Mouse (Mus musculus): Measurements from ENCODE around the gene Camk1d. TPM values are rescaled to one million over a fixed set of nuclear protein-coding genes. Genes with fewer than 3 reads are reported as not detected.

Gene Camk1d
- total and polyA plus RNA-seq, 2 experiments from 2014 or later = 1.1 to 2.2 TPM

GRCm38 (mm10) chr2:5486663-5487062 is 227.7 kb downstream of the Camk1d start:
- DNase-seq (ENCODE audit: low spot score) (no peak), ATAC-seq (ENCODE audit: insufficient read depth, low read depth) (no peak)
- Histone ChIP-seq H3K27me3 (ENCODE audit: control insufficient read depth, insufficient read depth, low read length) (no peaks in the 10 kb centered on the region), H3K4me1 (ENCODE audit: control insufficient read depth, insufficient read depth) (no peaks in the 10 kb centered on the region), H3K4me2 (ENCODE audit: low read depth, low read length) (no peak overlapping the region), H3K36me3 (replicated peaks; ENCODE audit: control insufficient read depth, insufficient read depth, low read length) (no peaks in the 10 kb centered on the region), H3K9ac (replicated peaks; ENCODE audit: low read depth, low read length) (no peak overlapping the region), H3K27ac (ENCODE audit: low read depth) (no peak overlapping the region), H3K4me3 (ENCODE audit: low read depth, low read length) (no peak overlapping the region), H3K9me3 (replicated peaks; ENCODE audit: control insufficient read depth, low read length) (no peaks in the 10 kb centered on the region)
- 68% methylated on average over 7 of the region's 7 CpGs for WGBS
- no peak for TF ChIP-seq EP300 (IDR thresholded peaks at IDR 0.05; ENCODE audit: low read depth)
- TF ChIP-seq CTCF (IDR thresholded peaks at IDR 0.05; ENCODE audit: low read depth) = no peak

DNA sequence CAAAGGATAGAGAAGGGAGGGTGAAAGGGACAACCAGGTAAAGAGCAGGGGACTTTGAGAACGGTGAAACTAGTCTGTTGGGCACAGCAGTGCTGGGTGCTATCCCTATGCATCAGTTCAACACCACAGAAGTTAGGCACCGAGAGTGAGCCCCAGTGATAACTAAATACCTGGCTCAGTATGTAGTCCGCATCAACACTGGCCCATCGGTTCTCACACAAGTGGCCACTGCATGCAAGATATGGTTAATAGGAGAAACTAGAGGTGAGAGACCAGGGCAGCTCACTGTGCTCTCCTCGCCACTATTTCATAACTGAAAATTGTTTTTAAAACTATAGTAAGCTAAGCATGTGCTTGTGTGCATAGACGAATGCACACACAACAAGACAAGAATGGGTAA is 228.5 kb downstream of the Camk1d start:
- TF ChIP-seq CTCF (IDR thresholded peaks at IDR 0.05; ENCODE audit: low read depth) (no peak), EP300 (IDR thresholded peaks at IDR 0.05; ENCODE audit: low read depth) (no peak)
- no peak overlapping the region for H3K27ac ChIP-seq (ENCODE audit: low read depth)
- no peaks in the 10 kb centered on the region for H3K9me3 ChIP-seq (replicated peaks; ENCODE audit: control insufficient read depth, low read length)
- no peak for DNase-seq (ENCODE audit: low spot score)
- 85% methylated on average over 6 of the region's 6 CpGs for WGBS
- no peaks in the 10 kb centered on the region for H3K4me1 ChIP-seq (ENCODE audit: control insufficient read depth, insufficient read depth)
- no peak overlapping the region for H3K4me2 ChIP-seq (ENCODE audit: low read depth, low read length)
- no peaks in the 10 kb centered on the region for H3K27me3 ChIP-seq (ENCODE audit: control insufficient read depth, insufficient read depth, low read length)
- H3K36me3 ChIP-seq (replicated peaks; ENCODE audit: control insufficient read depth, insufficient read depth, low read length) = no peaks in the 10 kb centered on the region
- H3K9ac ChIP-seq (replicated peaks; ENCODE audit: low read depth, low read length) = no peak overlapping the region
- no peak overlapping the region for H3K4me3 ChIP-seq (ENCODE audit: low read depth, low read length)
- ATAC-seq (ENCODE audit: insufficient read depth, low read depth) = no peak

DNA sequence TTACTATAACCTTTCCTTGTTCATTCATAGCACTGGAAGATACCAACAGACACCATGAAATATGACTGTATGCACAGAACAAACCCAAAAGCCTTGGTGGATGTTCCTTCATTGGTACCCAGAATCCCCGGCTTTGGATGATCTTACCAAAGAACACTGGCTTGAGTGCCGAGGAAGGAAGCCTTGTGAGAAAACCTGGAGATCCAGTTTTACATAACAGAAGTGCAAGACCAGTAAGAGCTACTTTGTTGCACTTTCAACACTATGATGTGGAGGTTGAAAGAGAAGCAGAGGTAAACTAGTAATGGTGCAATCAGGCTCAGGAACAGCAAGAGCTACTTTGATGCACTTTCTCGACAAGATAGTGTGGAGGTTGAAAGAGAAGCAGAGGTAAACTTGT is 234.4 kb downstream of the Camk1d start:
- 71% methylated on average over 3 of the region's 3 CpGs for WGBS
- no peak for DNase-seq (ENCODE audit: low spot score)

GRCm38 (mm10) chr2:5478709-5479108 is 235.6 kb downstream of the Camk1d start:
- TF ChIP-seq EP300 (IDR thresholded peaks at IDR 0.05; ENCODE audit: low read depth) (no peak), CTCF (IDR thresholded peaks at IDR 0.05; ENCODE audit: low read depth) (no peak)
- Histone ChIP-seq H3K36me3 (replicated peaks; ENCODE audit: control insufficient read depth, insufficient read depth, low read length) (no peaks in the 10 kb centered on the region), H3K4me1 (ENCODE audit: control insufficient read depth, insufficient read depth) (no peaks in the 10 kb centered on the region), H3K4me2 (ENCODE audit: low read depth, low read length) (no peak overlapping the region), H3K9ac (replicated peaks; ENCODE audit: low read depth, low read length) (no peak overlapping the region), H3K9me3 (replicated peaks; ENCODE audit: control insufficient read depth, low read length) (no peaks in the 10 kb centered on the region), H3K27ac (ENCODE audit: low read depth) (no peak overlapping the region), H3K4me3 (ENCODE audit: low read depth, low read length) (no peak overlapping the region), H3K27me3 (ENCODE audit: control insufficient read depth, insufficient read depth, low read length) (no peaks in the 10 kb centered on the region)
- DNase-seq (ENCODE audit: low spot score) (no peak), ATAC-seq (ENCODE audit: insufficient read depth, low read depth) (no peak)
- 79% methylated on average over 5 of the region's 5 CpGs for WGBS

More for the DNA sequence above, 234.4 kb downstream of the Camk1d start:
- H3K9ac ChIP-seq (replicated peaks; ENCODE audit: low read depth, low read length) = no peak overlapping the region
- TF ChIP-seq EP300 (IDR thresholded peaks at IDR 0.05; ENCODE audit: low read depth) (no peak), CTCF (IDR thresholded peaks at IDR 0.05; ENCODE audit: low read depth) (no peak)
- no peak overlapping the region for H3K27ac ChIP-seq (ENCODE audit: low read depth)
- no peak for ATAC-seq (ENCODE audit: insufficient read depth, low read depth)
- H3K4me3 ChIP-seq (ENCODE audit: low read depth, low read length) = no peak overlapping the region
- no peak overlapping the region for H3K4me2 ChIP-seq (ENCODE audit: low read depth, low read length)
- no peaks in the 10 kb centered on the region for H3K27me3 ChIP-seq (ENCODE audit: control insufficient read depth, insufficient read depth, low read length)
- H3K36me3 ChIP-seq (replicated peaks; ENCODE audit: control insufficient read depth, insufficient read depth, low read length) = no peaks in the 10 kb centered on the region
- H3K4me1 ChIP-seq (ENCODE audit: control insufficient read depth, insufficient read depth) = no peaks in the 10 kb centered on the region
- H3K9me3 ChIP-seq (replicated peaks; ENCODE audit: control insufficient read depth, low read length) = no peaks in the 10 kb centered on the region

DNA sequence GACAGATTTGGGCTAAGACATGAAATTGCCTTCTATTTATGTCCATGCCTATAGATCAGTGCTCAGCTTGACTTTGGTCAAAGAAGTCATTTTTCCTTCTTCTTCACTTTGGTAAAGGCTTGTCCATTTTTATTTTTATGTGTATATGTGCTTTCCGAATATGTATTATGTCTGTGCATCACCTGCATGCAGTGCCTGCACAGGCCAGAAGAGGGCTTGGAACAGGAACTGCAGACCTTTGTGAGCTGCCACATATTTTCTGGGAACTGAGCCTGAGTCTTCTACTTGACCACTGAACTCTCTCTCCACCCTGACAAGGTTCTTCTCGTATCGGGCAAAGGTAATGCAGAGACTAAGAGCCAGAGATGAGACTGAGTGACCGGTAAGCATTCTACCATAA is 236.1 kb downstream of the Camk1d start:
- H3K4me2 ChIP-seq (ENCODE audit: low read depth, low read length) = no peak overlapping the region
- H3K36me3 ChIP-seq (replicated peaks; ENCODE audit: control insufficient read depth, insufficient read depth, low read length) = no peaks in the 10 kb centered on the region
- no peak for DNase-seq (ENCODE audit: low spot score)
- WGBS = 95% methylated on average over 4 of the region's 4 CpGs
- TF ChIP-seq CTCF (IDR thresholded peaks at IDR 0.05; ENCODE audit: low read depth) (no peak), EP300 (IDR thresholded peaks at IDR 0.05; ENCODE audit: low read depth) (no peak)
- no peaks in the 10 kb centered on the region for H3K27me3 ChIP-seq (ENCODE audit: control insufficient read depth, insufficient read depth, low read length)
- H3K27ac ChIP-seq (ENCODE audit: low read depth) = no peak overlapping the region
- no peak overlapping the region for H3K4me3 ChIP-seq (ENCODE audit: low read depth, low read length)
- H3K9me3 ChIP-seq (replicated peaks; ENCODE audit: control insufficient read depth, low read length) = no peaks in the 10 kb centered on the region
- no peak overlapping the region for H3K9ac ChIP-seq (replicated peaks; ENCODE audit: low read depth, low read length)
- ATAC-seq (ENCODE audit: insufficient read depth, low read depth) = no peak
- no peaks in the 10 kb centered on the region for H3K4me1 ChIP-seq (ENCODE audit: control insufficient read depth, insufficient read depth)

DNA sequence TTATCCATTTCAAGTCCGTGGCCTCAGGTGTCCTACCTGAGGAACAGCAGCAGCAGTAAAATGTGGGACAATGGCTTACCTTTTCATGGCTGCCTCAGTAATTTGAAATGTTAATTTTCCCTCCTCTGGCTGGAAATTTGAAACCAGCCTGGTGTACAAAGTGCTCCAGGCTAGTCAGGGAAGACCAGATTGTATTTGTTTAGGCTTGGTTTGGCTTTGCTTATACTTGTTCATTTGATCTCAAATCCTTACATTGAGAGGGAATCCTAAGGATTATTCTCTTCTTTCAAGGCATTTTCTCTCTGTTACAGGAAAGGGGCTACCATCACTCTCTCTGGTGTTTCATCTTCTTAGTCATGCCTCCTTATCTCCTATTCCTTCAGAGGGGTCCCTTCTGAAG is 236.8 kb downstream of the Camk1d start:
- WGBS = 83% methylated on average over 1 of the region's 1 CpGs
- no peaks in the 10 kb centered on the region for H3K4me1 ChIP-seq (ENCODE audit: control insufficient read depth, insufficient read depth)

More for the DNA sequence above, 236.8 kb downstream of the Camk1d start:
- no peak overlapping the region for H3K4me2 ChIP-seq (ENCODE audit: low read depth, low read length)
- TF ChIP-seq CTCF (IDR thresholded peaks at IDR 0.05; ENCODE audit: low read depth) (no peak), EP300 (IDR thresholded peaks at IDR 0.05; ENCODE audit: low read depth) (no peak)
- ATAC-seq (ENCODE audit: insufficient read depth, low read depth) (no peak), DNase-seq (ENCODE audit: low spot score) (no peak)
- no peak overlapping the region for H3K9ac ChIP-seq (replicated peaks; ENCODE audit: low read depth, low read length)
- H3K27me3 ChIP-seq (ENCODE audit: control insufficient read depth, insufficient read depth, low read length) = no peaks in the 10 kb centered on the region
- H3K9me3 ChIP-seq (replicated peaks; ENCODE audit: control insufficient read depth, low read length) = no peaks in the 10 kb centered on the region
- H3K27ac ChIP-seq (ENCODE audit: low read depth) = no peak overlapping the region
- no peak overlapping the region for H3K4me3 ChIP-seq (ENCODE audit: low read depth, low read length)
- H3K36me3 ChIP-seq (replicated peaks; ENCODE audit: control insufficient read depth, insufficient read depth, low read length) = no peaks in the 10 kb centered on the region

Data from heart, postnatal 0 days (tissue).